Mouse (Mus musculus) megakaryocyte, embryonic 14.5 days (primary cell): ENCODE measurements at regions not wholly inside any gene's neighbourhood (a gene's known extent, or its start where the extent isn't known, plus 50 kb on each side); places are given as distances from the start of the nearest gene placed in this dataset.

Source experiments
- FLI1 ChIP-seq: IDR thresholded peaks from 2 replicates; pipeline ENCODE4 v1.6.1; 2012; ENCODE audit warnings: low read length, inconsistent platforms, mixed read lengths
- GATA1 ChIP-seq: IDR thresholded peaks from 3 replicates; pipeline ENCODE4 v1.6.1; 2012; ENCODE audit warnings: mixed read lengths, low read length, inconsistent platforms, borderline replicate concordance

DNA sequence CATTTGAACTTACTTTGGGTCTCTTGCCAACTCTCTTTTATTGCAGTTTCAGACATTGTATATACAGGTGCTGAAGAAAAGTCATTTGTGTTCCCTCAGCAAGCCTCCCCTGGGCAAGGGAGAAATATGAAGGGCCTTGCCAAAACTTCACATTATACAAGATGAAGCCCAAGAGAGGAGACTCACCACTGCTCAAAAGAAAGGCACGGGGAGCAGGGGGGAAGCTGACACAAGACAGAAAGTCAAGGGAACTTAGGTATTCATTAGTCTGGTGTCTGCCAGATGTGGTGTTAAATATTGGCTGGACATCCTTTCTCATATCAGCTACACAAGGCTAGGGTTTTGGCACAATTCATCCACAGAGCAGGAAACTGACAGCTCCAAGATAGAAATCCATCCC lies 272.0 kb downstream of the Sorl1 start:
- TF ChIP-seq GATA1 (no peak), FLI1 (no peak)
